Mouse (Mus musculus): ENCODE data around the gene Ifit3. TPM values are rescaled to one million over a fixed set of nuclear protein-coding genes. Genes with fewer than 3 reads are reported as not detected.
"Not testable (repeated sequence)": the region's sequence is repeated elsewhere in the genome, so short reads cannot be mapped to it uniquely, and the experiment has no call there.

Gene Ifit3
- 1 to 10 TPM; 4.0 to 4.5 TPM for total RNA-seq (2021)

- DNase-seq (ENCODE audit: low spot score in 2 of 2); intact Hi-C loops (cut with DNase I): not testable (repeated sequence)
These were observed at the start of gene Ifit3 for GRCm38 (mm10) chr19:34583126-34583766. TSS of gene Ifit3 (plus strand) at chr19:34583531.

- intact Hi-C loops (cut with DNase I) = no loop called here
- DNase-seq (ENCODE audit: low spot score in 2 of 2) = no peak
These were observed 43.9 kb upstream of the Ifit3 start for GRCm38 (mm10) chr19:34539422-34539821.

GRCm38 (mm10) chr19:34546211-34546610 is 37.1 kb upstream of the Ifit3 start:
- no peak for DNase-seq (ENCODE audit: low spot score in 2 of 2)
- intact Hi-C loops (cut with DNase I) = no loop called here

GRCm38 (mm10) chr19:34547976-34548375 is 35.4 kb upstream of the Ifit3 start:
- intact Hi-C loops (cut with DNase I) = no loop called here
- peak; percentile 53 to 66 for DNase-seq (ENCODE audit: low spot score in 2 of 2)

GRCm38 (mm10) chr19:34550205-34550533 is 33.2 kb upstream of the Ifit3 start:
- DNase-seq (ENCODE audit: low spot score in 2 of 2) = no peak
- intact Hi-C loops (cut with DNase I) = loop anchor here (1.0 to 5.0 kb wide), 2 partner anchors 87 to 213 kb away; no protein-coding TSS in a partner anchor

GRCm38 (mm10) chr19:34550534-34551223 is 32.7 kb upstream of the Ifit3 start, which contains the start of gene Ifit2:
TSS of gene Ifit2 (plus strand) at chr19:34550694.
- peak; percentile 60 to 67 for DNase-seq (ENCODE audit: low spot score in 2 of 2)
- intact Hi-C loops (cut with DNase I) = loop anchor here (1.0 to 5.0 kb wide), 2 partner anchors 87 to 213 kb away; no protein-coding TSS in a partner anchor

- no peak for DNase-seq (ENCODE audit: low spot score in 2 of 2)
- intact Hi-C loops (cut with DNase I) = loop anchor here (5.0 kb wide), 1 partner anchor 215 kb away; no protein-coding TSS in a partner anchor
These were observed 31.4 kb upstream of the Ifit3 start for GRCm38 (mm10) chr19:34551981-34552380.

- intact Hi-C loops (cut with DNase I) = loop anchor here (5.0 kb wide), 1 partner anchor 216 kb away; no protein-coding TSS in a partner anchor
- DNase-seq (ENCODE audit: low spot score in 2 of 2) = no peak
These were observed 30.3 kb upstream of the Ifit3 start for GRCm38 (mm10) chr19:34553021-34553420.

- intact Hi-C loops (cut with DNase I) = loop anchor here (5.0 kb wide), 1 partner anchor 216 kb away; no protein-coding TSS in a partner anchor
- DNase-seq (ENCODE audit: low spot score in 2 of 2) = no peak
These were observed 29.8 kb upstream of the Ifit3 start for GRCm38 (mm10) chr19:34553522-34553921.

- DNase-seq (ENCODE audit: low spot score in 2 of 2) = no peak
- intact Hi-C loops (cut with DNase I) = loop anchor here (5.0 kb wide), 1 partner anchor 217 kb away; no protein-coding TSS in a partner anchor
These were observed 29.3 kb upstream of the Ifit3 start for GRCm38 (mm10) chr19:34554061-34554460.

- intact Hi-C loops (cut with DNase I) = no loop called here
- no peak for DNase-seq (ENCODE audit: low spot score in 2 of 2)
These were observed 26.7 kb upstream of the Ifit3 start for GRCm38 (mm10) chr19:34556621-34557020.

- DNase-seq (ENCODE audit: low spot score in 2 of 2) = no peak
- intact Hi-C loops (cut with DNase I) = no loop called here
These were observed 20.8 kb upstream of the Ifit3 start for GRCm38 (mm10) chr19:34562556-34562955.

- DNase-seq (ENCODE audit: low spot score in 2 of 2) = no peak
- intact Hi-C loops (cut with DNase I) = no loop called here
These were observed 17.1 kb upstream of the Ifit3 start for GRCm38 (mm10) chr19:34566178-34566784.

- no peak for DNase-seq (ENCODE audit: low spot score in 2 of 2)
- intact Hi-C loops (cut with DNase I) = no loop called here
These were observed 14.1 kb upstream of the Ifit3 start for GRCm38 (mm10) chr19:34568988-34569895.

GRCm38 (mm10) chr19:34569896-34570476 is 13.3 kb upstream of the Ifit3 start:
- DNase-seq (ENCODE audit: low spot score in 2 of 2) = no peak
- intact Hi-C loops (cut with DNase I) = no loop called here

- DNase-seq (ENCODE audit: low spot score in 2 of 2) = no peak
- intact Hi-C loops (cut with DNase I) = no loop called here
These were observed 12.3 kb upstream of the Ifit3 start for GRCm38 (mm10) chr19:34571080-34571479.

- no peak for DNase-seq (ENCODE audit: low spot score in 2 of 2)
- intact Hi-C loops (cut with DNase I) = no loop called here
These were observed 9.7 kb upstream of the Ifit3 start for GRCm38 (mm10) chr19:34573650-34574049.

GRCm38 (mm10) chr19:34577121-34577520 is 6.2 kb upstream of the Ifit3 start:
- DNase-seq (ENCODE audit: low spot score in 2 of 2) = no peak
- intact Hi-C loops (cut with DNase I) = no loop called here

GRCm38 (mm10) chr19:34582696-34583095 is 635 bp upstream of the Ifit3 start:
- intact Hi-C loops (cut with DNase I) = loop anchor here (1.0 kb wide), 1 partner anchor 24 kb away; no protein-coding TSS in a partner anchor
- DNase-seq (ENCODE audit: low spot score in 2 of 2) = not testable (repeated sequence)

Data from left cerebral cortex, postnatal 36 days (tissue).